12 mouse cellular contexts compared by ENCODE assay signal in the genomic region with DNA sequence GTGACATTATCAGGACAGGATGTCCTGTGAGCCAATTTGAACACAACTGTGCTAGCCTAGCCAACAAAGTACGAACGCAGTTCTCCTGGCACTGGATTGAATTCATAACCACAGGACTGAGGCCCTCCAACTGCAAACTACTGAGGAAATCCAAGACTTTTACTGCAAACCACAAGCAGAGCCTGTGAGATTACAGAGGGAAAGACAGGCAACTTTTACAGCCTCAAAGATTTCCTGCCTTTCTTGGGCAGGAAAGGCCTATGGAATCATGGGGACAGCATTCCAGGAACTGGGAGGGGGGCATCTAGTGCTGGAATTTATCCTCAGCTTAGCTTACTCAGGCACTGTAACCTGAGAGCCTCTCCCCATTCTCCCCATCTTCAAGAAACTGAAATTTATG. TPM values are rescaled to one million over a fixed set of nuclear protein-coding genes. Genes with fewer than 3 reads are reported as not detected.
DNase-seq lines count a peak whose midpoint lies in the region; ATAC-seq and TF ChIP-seq lines count a peak whose summit lies in the region.
"Had no signal": no experiment of that assay in that cellular context is flagged by ENCODE, and none has a peak within 500 bp of the region (broad histone marks: within the 10 kb centered on the region; RNA-seq: fewer than 3 reads in every experiment).

No protein-coding gene starts in this region.

- H3K9me3 ChIP-seq in lung, embryonic 14.5 days (ENCODE audit: low read depth, low read length), result peaks cover 3% of the 10 kb centered on the region; the same call in 1 of the 2 replicates
- H3K9me3 ChIP-seq in embryonic facial prominence, embryonic 14.5 days (ENCODE audit: control insufficient read depth, low read length), result peaks cover 10% of the 10 kb centered on the region; the same call in 1 of the 2 replicates
- no peaks in the 10 kb centered on the region for H3K9me3 ChIP-seq in heart, embryonic 10.5 days
- peaks cover 11% of the 10 kb centered on the region; the same call in 1 of the 2 replicates for H3K9me3 ChIP-seq in limb, embryonic 12.5 days
- peaks cover 7% of the 10 kb centered on the region for H3K9me3 ChIP-seq in midbrain, embryonic 16.5 days (replicated peaks; ENCODE audit: control insufficient read depth, low read length, poor library complexity, severe bottlenecking)
- H3K9me3 ChIP-seq: midbrain, embryonic 13.5 days had no signal

- H3K4me2 ChIP-seq in lung, embryonic 14.5 days, result no peak overlapping the region
- no peak overlapping the region for H3K4me2 ChIP-seq in embryonic facial prominence, embryonic 14.5 days (ENCODE audit: low read depth, low read length)
- H3K4me2 ChIP-seq in limb, embryonic 12.5 days, result no peak overlapping the region
- no peak overlapping the region for H3K4me2 ChIP-seq in midbrain, embryonic 16.5 days (ENCODE audit: low read length)
- H3K4me2 ChIP-seq: midbrain, embryonic 13.5 days had no signal

- no peak for ATAC-seq in lung, embryonic 14.5 days (ENCODE audit: insufficient read depth)
- ATAC-seq in embryonic facial prominence, embryonic 14.5 days (ENCODE audit: low read depth), result peak; percentile 37; the same call in 1 of the 2 replicates
- ATAC-seq in limb, embryonic 12.5 days (ENCODE audit: insufficient number of reproducible peaks, insufficient read depth, low FRiP score, low TSS enrichment, low read depth), result no peak
- ATAC-seq in midbrain, embryonic 16.5 days, result no peak
- ATAC-seq: hindbrain, postnatal 0 days; midbrain, embryonic 13.5 days had no signal

- H3K4me3 ChIP-seq in lung, embryonic 14.5 days (ENCODE audit: low read depth, low read length), result no peak overlapping the region
- no peak overlapping the region for H3K4me3 ChIP-seq in embryonic facial prominence, embryonic 14.5 days (ENCODE audit: low read depth, low read length)
- no peak overlapping the region for H3K4me3 ChIP-seq in heart, embryonic 10.5 days
- no peak overlapping the region for H3K4me3 ChIP-seq in limb, embryonic 12.5 days (replicated peaks)
- H3K4me3 ChIP-seq in midbrain, embryonic 16.5 days (ENCODE audit: low read depth, low read length), result no peak overlapping the region
- H3K4me3 ChIP-seq: midbrain, embryonic 13.5 days had no signal

- TF ChIP-seq CTCF in lung, embryonic 14.5 days (IDR thresholded peaks at IDR 0.05; ENCODE audit: low read depth), result no peak

- H3K9ac ChIP-seq in lung, embryonic 14.5 days, result no peak overlapping the region
- no peak overlapping the region for H3K9ac ChIP-seq in embryonic facial prominence, embryonic 14.5 days (ENCODE audit: low read depth, low read length)
- no peak overlapping the region for H3K9ac ChIP-seq in limb, embryonic 12.5 days (replicated peaks)
- H3K9ac ChIP-seq in midbrain, embryonic 16.5 days (ENCODE audit: low read depth, low read length), result no peak overlapping the region
- H3K9ac ChIP-seq: midbrain, embryonic 13.5 days had no signal

- DNase-seq in lung, embryonic 14.5 days, result peak; percentile 40
- DNase-seq in lung, postnatal 25 days (ENCODE audit: low spot score), result no peak
- DNase-seq in embryonic facial prominence, embryonic 14.5 days (ENCODE audit: low spot score), result peak; percentile 74
- no peak for DNase-seq in heart, embryonic 10.5 days (ENCODE audit: low spot score)
- no peak for DNase-seq in cerebellum, postnatal 25 days
- no peak for DNase-seq in cerebellum, postnatal 14 days
- DNase-seq: adrenal gland, postnatal 10 days; right cerebral cortex, postnatal 25 days had no signal

- H3K36me3 ChIP-seq in lung, embryonic 14.5 days (ENCODE audit: insufficient read depth), result no peaks in the 10 kb centered on the region
- no peaks in the 10 kb centered on the region for H3K36me3 ChIP-seq in embryonic facial prominence, embryonic 14.5 days (ENCODE audit: control insufficient read depth, insufficient read depth, low read length)
- H3K36me3 ChIP-seq in heart, embryonic 10.5 days, result peaks cover 8% of the 10 kb centered on the region; the same call in 1 of the 2 replicates
- H3K36me3 ChIP-seq in limb, embryonic 12.5 days, result no peaks in the 10 kb centered on the region
- H3K36me3 ChIP-seq in midbrain, embryonic 16.5 days (ENCODE audit: control insufficient read depth, insufficient read depth, low read length), result no peaks in the 10 kb centered on the region
- H3K36me3 ChIP-seq: midbrain, embryonic 13.5 days had no signal

- H3K27me3 ChIP-seq in lung, embryonic 14.5 days (ENCODE audit: insufficient read depth, low read length), result no peaks in the 10 kb centered on the region
- no peaks in the 10 kb centered on the region for H3K27me3 ChIP-seq in embryonic facial prominence, embryonic 14.5 days (replicated peaks; ENCODE audit: control insufficient read depth, insufficient read depth, low read length)
- no peaks in the 10 kb centered on the region for H3K27me3 ChIP-seq in heart, embryonic 10.5 days (ENCODE audit: insufficient read depth, poor library complexity, severe bottlenecking)
- no peaks in the 10 kb centered on the region for H3K27me3 ChIP-seq in limb, embryonic 12.5 days
- H3K27me3 ChIP-seq in midbrain, embryonic 16.5 days (ENCODE audit: control insufficient read depth, insufficient read depth, low read depth, low read length), result no peaks in the 10 kb centered on the region
- H3K27me3 ChIP-seq: midbrain, embryonic 13.5 days had no signal

- peak overlapping the region; percentile 64; the same call in 1 of the 2 replicates for H3K27ac ChIP-seq in lung, embryonic 14.5 days (ENCODE audit: low read depth)
- H3K27ac ChIP-seq in embryonic facial prominence, embryonic 14.5 days (replicated peaks; ENCODE audit: low read depth, low read length), result peak overlapping the region; percentile 59; the same call in 1 of the 2 replicates
- peak overlapping the region; percentile 56 for H3K27ac ChIP-seq in heart, embryonic 10.5 days
- H3K27ac ChIP-seq in limb, embryonic 12.5 days, result peak overlapping the region; percentile 85
- no peak overlapping the region for H3K27ac ChIP-seq in midbrain, embryonic 16.5 days (ENCODE audit: low read length)
- H3K27ac ChIP-seq: hindbrain, postnatal 0 days; midbrain, embryonic 13.5 days had no signal

- H3K4me1 ChIP-seq in lung, embryonic 14.5 days (ENCODE audit: insufficient read depth), result no peaks in the 10 kb centered on the region; the same call in none of the 2 replicates
- H3K4me1 ChIP-seq in embryonic facial prominence, embryonic 14.5 days (ENCODE audit: control insufficient read depth, insufficient read depth, low read length), result peaks cover 3% of the 10 kb centered on the region
- H3K4me1 ChIP-seq in heart, embryonic 10.5 days, result peaks cover 8% of the 10 kb centered on the region; the same call in 1 of the 2 replicates
- peaks cover 13% of the 10 kb centered on the region for H3K4me1 ChIP-seq in limb, embryonic 12.5 days (replicated peaks)
- no peaks in the 10 kb centered on the region for H3K4me1 ChIP-seq in midbrain, embryonic 16.5 days (ENCODE audit: control insufficient read depth, insufficient read depth, low read length)
- H3K4me1 ChIP-seq: midbrain, embryonic 13.5 days had no signal

- WGBS in lung, embryonic 14.5 days, result 27% methylated on average over 2 of the region's 2 CpGs
- 20% methylated on average over 2 of the region's 2 CpGs for WGBS in embryonic facial prominence, embryonic 14.5 days
- WGBS in heart, embryonic 10.5 days, result 58% methylated on average over 2 of the region's 2 CpGs
- 53% methylated on average over 2 of the region's 2 CpGs for WGBS in limb, embryonic 12.5 days
- WGBS in midbrain, embryonic 16.5 days, result 81% methylated on average over 2 of the region's 2 CpGs

RNA-seq across cellular contexts. Expression of a gene that starts 26.0 kb away (rescaled TPM):
- polyA plus RNA-seq in lung, embryonic 14.5 days (2014; fragmentation: Nextera tagmentation; extraction: Ambion mirVana), result 168 and 179 TPM in 2 replicates
- 103 and 117 TPM in 2 replicates for polyA plus RNA-seq in embryonic facial prominence, embryonic 14.5 days (2014; fragmentation: Nextera tagmentation; extraction: Ambion mirVana)
- polyA plus RNA-seq in heart, embryonic 10.5 days (2016; fragmentation: Nextera tagmentation; extraction: Ambion mirVana), result 181 and 184 TPM in 2 replicates
- 175 and 189 TPM in 2 replicates for polyA plus RNA-seq in limb, embryonic 12.5 days (2016; fragmentation: Nextera tagmentation; extraction: Ambion mirVana)
- 94.9 and 104 TPM in 2 replicates for polyA plus RNA-seq in midbrain, embryonic 16.5 days (2015; fragmentation: Nextera tagmentation; extraction: Ambion mirVana)

Comparison
In these comparisons a context has a peak if more than half of its experiments do, and no peak if none do; other contexts are left out.
1. DNase-seq: peak in lung, embryonic 14.5 days (single experiment) and embryonic facial prominence, embryonic 14.5 days (single experiment); none in lung, postnatal 25 days (single experiment), heart, embryonic 10.5 days (single experiment), cerebellum, postnatal 25 days (0 of 2) and cerebellum, postnatal 14 days (0 of 2).